Mouse (Mus musculus) common myeloid progenitor, adult 5-6 weeks (primary cell): ENCODE data around the gene Nceh1. TPM values are rescaled to one million over a fixed set of nuclear protein-coding genes. Genes with fewer than 3 reads are reported as not detected.
"Not testable (repeated sequence)": the region's sequence is repeated elsewhere in the genome, so short reads cannot be mapped to it uniquely, and the experiment has no call there.

Experiments used
- ATAC-seq: replicated peaks from 2 replicates; pipeline ENCODE4 v1.8.0; 2016; ENCODE audit warnings: low read depth, mild to moderate bottlenecking, moderate TSS enrichment, inconsistent platforms; ENCODE audit not compliant: poor library complexity, severe bottlenecking
- total RNA-seq: library from RNA; stranded (forward); fragments of 200-1000, 187-1606 nt; gene quantifications from 2 replicates; pipeline ENCODE4 v1.2.3, GENCODE M21; 2017

Nceh1 gene
- total RNA-seq, 1 experiment from 2014 or later: 20.2 TPM

DNA sequence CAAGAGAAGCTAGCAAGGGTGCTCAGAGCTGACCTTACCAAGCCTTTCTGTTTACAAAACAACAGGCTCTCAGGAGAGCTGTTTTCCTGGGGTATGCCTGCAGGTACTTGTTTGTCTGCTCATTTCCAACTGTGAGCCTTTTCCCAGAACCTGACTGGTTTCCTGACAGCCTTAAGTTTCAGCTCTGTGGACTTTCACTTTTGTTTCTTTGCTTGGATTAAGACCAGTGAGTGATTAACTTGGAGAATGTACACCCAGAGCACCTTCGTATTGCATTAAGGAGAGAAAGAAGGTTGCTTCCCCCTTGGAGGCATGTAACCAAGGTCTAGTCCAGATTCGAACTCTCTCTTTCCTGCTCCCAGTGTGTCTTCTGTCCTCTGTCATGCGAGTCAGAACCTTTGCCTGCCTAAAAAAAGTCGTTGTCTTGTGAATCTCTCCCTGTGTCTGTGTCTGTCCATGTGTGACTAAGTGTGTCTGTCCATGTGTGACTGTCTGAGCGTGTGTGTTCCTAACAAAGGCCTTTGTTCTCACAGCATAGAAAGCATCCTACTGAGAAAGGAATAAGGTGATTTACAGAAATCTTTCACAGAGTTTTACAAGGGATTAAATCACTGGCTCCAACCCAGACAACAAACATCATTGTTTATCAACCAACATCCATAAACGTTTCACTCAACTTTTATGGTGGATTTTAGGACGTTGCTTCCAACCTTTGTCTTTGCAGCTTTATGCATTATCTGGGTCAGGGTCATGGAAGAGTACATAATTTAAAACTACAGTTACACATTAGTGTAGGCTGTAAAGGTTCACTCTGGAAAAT lies 90.4 kb downstream of the Nceh1 start:
- ATAC-seq: no peak

DNA sequence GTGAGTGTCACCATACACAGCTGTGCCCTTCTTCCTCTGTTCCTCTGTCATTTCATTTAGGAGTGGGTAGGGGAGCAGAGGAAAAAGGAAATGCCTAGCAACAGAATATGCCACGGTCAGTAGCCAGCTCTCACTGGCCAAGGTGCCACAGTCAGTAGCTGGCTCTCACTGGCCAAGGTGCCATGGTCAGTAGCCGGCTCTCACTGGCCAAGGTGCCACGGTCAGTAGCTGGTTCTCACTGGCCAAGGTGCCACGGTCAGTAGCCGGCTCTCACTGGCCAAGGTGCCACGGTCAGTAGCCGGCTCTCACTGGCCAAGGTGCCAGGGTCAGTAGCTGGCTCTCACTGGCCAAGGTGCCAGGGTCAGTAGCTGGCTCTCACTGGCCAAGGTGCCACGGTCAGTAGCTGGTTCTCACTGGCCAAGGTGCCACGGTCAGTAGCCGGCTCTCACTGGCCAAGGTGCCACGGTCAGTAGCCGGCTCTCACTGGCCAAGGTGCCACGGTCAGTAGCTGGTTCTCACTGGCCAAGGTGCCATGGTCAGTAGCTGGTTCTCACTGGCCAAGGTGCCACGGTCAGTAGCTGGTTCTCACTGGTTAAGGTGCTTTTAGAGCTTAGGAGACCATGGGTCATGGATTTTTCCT lies 96.6 kb downstream of the Nceh1 start:
- not testable (repeated sequence) for ATAC-seq

DNA sequence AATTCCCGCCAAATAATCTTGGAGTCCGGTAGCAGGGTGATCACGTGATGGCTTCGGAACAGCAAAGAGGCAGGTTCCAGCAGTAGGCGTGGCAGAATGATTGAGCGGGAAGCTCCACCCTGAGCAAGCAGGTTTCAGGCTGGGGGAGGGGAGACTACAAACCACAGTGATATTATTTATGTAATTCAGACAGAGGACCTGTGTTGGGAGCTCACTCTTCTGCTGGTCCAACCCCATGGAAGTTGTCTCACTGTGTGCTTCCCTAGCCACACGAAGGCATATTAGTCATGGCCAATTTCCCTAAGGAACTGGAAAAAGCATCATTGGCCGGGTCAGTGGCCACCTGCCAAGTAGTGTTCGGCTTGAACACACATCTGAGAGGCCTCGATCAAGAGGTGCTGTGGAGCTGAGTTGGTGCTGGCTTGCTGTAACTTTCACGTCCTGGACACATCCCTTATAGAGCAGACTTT lies 97.5 kb downstream of the Nceh1 start:
- peak; percentile 54 for ATAC-seq

DNA sequence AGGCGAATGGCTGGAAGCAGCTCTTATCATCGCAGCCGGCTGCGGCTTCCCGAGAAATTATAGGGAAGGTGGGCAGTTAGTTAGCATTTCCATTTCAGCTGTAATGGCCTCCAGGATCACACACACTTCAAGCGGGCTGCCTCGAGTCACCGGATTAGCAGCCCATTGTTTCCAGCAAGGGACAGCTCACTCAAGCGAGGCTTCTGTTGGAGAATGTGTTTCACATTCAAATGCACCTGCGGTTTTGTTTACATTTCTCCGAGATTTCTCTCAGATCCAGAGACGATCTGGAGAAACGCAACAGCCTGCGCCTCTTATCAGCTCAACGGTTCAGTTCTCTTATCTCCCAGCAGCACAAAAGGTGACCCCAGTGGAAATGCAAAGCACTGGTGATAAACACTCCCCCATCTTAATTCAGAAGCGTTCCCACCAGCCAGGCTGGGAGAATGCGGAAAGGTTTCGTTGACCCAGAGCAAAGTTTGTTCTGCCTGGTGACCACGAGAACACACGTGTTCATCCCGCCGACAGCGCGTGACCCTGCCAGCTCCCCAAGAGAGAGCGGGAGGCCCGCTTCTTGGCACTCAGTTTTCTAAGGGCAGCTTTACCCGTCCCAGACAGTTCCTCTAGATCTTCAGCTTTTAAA lies 100.4 kb downstream of the Nceh1 start:
- ATAC-seq: peak; percentile 36; the same call in 1 of the 2 replicates

DNA sequence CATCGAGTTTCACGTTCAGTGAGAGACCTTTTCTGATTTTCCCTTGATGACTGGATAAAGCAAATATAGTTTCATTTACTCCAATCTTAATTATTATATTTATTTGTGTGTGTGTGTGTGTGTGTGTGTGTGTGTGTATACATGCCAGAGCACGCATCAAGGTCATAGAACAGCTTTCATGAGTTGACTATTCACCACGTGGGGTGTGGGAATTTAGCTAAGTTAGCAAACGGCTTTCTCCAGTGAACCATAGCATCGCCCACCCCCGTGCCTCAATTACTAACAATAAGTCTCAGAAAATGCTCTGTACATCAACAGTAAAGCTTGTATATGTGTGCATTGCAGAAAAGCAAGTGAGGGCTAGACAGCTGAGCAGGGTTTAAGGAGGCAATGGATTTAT lies 101.0 kb downstream of the Nceh1 start:
- ATAC-seq: no peak

DNA sequence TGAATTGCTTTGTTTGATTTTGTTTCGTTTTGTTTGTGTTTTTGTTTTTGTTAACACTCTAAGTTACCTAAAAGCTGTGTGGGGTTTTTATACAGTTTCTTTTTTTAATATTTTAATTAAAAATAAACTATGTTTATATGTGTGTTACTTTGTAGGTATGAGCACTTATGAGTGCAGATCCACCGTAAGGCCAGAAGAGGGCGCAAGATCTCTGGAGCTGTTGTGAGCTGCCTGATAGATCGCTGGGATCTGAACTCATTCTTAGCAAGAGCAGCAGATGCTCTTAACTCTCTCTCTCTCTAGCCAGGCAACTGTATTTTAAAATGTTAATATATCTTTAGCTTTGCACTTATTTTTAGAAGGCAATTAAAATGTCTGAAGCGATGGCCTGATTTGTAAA lies 101.5 kb downstream of the Nceh1 start:
- ATAC-seq: no peak

DNA sequence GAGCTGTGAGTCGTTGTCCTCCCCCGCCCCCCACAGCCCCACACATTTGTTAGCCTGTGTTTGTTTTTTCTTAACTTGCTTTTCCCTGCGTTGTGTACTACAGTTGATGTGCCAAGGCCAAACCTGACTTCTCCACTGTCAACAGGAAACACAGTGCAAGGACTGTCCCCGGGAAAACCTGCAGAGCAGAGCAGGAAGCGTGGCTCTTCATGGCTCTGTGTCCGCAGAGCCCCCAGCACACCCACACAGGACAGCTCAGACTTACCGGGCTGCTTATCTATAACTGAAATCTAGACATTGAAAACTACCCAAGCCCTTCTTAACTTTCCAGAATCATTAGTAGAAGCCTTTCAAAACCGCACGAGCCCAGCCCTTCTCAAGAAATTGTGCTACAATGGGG lies 102.3 kb downstream of the Nceh1 start:
- peak; percentile 34; the same call in 1 of the 2 replicates for ATAC-seq

DNA sequence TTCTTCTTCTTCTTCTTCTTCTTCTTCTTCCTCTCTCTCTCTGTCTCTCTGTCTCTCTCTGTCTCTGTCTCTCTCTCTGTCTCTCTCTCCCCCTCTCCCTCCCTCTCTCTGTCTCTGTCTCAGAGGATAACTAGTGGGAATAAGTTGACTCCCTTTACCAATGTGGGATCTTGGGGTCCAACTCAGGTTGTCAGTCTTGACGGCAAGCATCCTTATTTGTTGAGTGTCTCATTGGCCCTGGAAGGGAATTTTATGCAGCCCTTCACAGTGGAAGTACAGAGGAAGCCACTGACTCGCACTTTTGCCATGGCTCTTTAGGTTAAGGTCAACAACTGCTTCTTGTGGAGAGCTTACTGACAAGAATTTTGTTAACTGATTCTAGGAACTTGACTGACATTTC lies 105.5 kb downstream of the Nceh1 start:
- ATAC-seq: no peak

DNA sequence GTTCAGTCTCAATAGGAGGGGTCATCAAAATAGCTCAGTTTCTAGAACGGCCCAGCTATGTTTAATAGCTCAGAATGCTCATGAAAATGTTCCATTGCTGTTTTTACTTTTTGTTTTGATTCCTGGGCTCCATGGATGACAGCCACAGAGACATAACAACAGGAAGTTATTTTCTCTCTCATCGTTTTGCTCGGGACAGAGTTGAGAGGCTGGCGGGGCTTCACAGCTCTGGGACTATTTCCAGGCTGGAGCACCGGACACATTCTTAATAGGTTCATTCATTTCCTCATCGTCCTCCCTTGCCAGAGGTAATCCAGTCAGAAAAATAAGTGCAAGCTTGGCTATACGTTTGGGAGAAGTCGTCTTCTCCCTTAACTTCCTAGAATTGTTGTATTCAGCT lies 106.1 kb downstream of the Nceh1 start:
- ATAC-seq: no peak

DNA sequence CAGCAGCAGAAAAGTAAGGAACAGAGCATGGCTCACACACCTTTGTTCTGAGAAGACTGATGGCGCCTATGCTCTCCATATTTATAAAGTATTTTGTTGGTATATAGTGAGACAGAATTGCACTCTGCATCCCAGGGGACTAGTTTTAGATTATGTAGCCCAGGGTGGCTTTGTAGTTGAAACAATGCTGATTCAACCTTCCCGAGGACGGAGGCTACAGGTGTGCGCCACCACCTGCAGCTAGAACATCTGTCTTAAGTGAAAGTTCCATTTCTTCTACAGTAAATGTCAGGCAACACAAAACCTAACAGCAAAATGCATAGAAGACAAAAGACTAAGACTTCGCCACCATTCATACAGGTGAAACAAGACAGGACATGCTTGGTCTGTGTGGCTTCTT lies 107.5 kb downstream of the Nceh1 start:
- ATAC-seq: no peak

DNA sequence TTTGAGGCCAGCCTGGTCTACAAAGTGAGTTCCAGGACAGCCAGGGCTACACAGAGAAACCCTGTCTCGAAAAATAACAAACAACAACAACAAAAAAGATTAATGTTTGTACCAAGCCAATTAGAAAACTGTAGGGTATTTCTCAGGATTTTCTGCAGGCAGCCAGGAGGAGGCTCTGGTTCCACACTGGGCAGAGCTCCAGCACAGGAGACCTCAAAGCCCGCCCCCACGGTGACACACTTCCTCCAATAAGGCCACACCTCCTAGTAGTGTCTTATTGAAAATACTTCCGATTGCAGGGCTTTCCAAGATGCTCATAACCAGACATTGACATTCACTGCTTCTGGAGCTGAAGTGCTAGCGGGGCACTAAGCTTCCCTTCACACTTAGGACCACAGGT lies 108.2 kb downstream of the Nceh1 start:
- ATAC-seq: peak; percentile 94

DNA sequence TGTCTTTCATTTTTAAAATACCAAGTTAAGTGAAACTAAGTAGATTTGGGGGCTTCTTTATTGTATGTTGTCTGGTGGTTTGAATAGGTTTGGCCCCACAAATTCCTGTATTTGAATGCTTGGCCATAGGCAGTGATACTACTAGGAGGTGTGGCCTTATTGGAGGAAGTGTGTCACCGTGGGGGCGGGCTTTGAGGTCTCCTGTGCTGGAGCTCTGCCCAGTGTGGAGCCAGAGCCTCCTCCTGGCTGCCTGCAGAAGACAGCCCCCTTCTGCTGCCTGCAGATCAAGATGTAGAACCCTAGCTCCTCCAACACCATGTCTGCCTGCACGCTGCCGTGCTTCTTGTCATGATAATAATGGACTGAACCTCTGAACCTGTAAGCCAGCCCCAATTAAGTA lies 108.6 kb downstream of the Nceh1 start:
- peak; percentile 87 for ATAC-seq

DNA sequence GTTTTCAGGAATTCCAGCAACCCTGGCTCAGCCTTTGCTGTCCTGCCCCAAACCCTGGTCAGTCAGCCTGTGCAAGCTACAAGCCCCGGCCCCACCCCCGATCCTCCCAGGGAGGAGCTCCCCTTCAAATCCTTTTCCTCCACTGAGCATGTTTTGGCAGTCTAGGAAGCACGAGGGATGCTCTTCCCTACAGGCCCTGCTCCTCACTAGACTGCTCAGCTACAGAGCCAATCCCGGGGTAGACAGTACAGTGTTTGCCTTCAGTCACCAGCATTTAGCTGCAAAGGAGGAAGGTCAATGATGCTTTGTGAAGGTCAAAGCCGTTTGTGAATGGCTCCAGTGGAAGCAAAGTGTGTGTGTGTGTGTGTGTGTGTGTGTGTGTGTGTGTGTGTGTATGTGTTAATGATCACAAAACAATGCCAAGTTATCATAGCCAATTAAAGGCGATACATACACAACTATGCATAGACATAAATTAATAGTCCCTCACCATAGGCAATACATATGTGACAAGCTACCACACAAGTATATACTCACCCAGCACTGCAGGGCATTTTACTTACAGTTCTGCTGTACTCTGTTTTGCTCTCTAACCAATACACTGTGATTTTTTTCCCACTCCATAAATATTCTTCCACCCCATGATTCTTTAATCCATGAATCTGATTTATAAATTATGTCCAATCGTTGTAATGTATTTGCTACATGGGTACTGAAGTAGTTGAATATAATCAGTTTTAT lies 111.0 kb downstream of the Nceh1 start:
- no peak for ATAC-seq

DNA sequence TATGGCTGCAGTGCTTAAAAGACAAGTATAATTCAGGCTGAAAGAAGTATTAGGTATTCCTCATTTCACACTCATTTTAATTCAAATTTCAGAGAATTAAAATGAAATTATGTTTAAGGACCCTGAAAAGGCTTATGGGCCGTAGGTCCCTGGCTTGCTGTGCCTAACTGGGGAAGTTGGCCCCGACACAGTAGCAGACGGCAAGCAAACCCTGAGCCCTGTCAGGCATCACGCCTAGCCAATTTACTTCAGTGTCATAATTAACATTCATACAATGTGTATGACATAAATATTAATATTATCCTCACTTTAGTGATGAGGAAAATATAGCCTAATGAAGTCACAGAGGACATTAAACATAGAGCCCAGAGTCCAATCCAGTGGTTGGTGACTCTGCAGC lies 117.7 kb downstream of the Nceh1 start:
- ATAC-seq: no peak

DNA sequence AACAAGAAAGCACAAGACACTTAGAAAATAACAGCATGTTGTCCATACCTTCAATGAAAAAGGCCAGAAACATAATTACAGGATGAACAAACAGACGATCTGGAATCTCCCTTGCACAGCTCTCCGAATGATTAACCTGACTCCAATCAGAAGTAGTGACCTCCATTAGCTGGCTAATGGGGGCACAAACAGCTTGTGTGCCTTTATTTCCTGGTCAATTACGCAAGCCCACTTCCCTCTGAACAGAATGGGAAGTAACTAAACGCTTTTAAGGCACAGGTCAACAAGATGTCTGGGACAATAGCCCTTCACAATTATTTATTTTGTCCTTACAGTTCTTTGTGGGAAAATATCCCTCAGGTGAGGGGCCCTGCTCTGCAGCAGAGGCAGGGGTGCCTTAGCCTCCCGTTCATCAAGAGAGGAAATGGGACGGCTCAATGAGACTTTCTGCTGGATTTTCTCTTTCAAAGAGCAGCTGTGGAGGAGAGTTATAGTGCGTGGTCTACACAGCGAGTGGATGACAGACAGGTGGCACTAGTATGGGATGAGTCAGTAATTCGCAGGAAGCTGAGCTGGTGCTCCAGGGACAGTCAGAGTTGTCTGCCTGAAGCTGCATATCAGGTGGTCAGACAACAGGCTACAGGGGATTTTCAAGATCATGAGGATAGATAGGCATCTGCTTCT lies 119.7 kb downstream of the Nceh1 start:
- peak; percentile 52 for ATAC-seq

DNA sequence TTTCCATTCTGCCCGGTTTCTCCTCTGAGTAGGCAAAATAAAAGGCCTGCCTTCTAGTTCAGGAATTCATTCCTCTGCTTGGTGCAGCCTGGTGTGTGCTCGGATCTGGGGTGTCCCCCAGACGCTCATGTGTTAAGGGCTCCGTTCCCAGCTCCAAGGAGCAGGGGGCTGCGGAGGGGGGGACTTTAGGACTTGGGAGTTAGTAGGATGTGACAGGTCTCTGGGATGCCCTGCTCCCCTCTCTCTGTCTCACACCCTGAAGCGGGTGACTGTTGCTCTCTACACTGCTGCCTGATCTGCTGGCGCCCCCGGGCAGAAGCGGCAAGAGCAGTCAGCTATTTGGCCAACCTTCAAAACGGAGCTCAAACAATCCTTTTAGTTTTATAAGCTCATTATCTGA lies 124.0 kb downstream of the Nceh1 start:
- no peak for ATAC-seq

DNA sequence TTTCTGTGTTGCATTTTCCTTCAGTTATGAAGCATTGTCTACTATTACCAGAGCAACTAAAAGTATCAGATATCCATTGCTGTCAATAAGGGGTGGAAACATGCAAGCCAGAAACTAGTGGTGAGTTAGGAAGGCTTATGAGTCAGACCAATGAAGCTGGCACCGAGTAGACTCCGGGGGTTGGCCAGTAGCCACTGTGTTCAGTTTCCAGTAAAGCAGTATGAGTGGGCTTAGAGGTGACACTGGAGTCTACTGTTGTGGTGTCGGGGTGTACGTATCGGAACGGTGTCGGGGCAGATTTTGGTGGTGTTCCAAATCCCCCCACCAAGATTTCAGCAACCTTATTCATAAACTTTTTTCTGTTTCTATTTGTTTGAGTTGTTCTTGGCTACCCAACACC lies 128.2 kb downstream of the Nceh1 start:
- ATAC-seq: no peak

DNA sequence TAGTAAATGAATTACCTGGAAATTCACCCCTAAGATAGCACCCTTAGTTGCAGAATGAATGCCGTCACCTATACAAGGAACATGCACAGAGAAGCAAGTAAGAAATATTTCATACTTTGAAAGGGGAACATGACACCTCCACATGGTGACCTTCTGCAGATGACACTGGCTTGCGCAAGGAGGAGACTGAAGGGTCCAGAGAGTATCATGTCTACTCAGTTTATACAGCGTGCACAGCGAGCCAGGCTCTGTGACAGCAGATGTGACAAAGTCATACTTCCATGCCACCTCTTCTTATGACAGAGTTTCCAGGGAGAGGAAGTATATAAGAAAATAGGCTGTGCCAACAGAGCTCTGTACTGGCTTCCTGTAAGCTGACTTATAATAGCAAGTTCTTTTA lies 128.7 kb downstream of the Nceh1 start:
- ATAC-seq: 0 out of 2 replicates have a peak, but pooled peaks have one; percentile 12

DNA sequence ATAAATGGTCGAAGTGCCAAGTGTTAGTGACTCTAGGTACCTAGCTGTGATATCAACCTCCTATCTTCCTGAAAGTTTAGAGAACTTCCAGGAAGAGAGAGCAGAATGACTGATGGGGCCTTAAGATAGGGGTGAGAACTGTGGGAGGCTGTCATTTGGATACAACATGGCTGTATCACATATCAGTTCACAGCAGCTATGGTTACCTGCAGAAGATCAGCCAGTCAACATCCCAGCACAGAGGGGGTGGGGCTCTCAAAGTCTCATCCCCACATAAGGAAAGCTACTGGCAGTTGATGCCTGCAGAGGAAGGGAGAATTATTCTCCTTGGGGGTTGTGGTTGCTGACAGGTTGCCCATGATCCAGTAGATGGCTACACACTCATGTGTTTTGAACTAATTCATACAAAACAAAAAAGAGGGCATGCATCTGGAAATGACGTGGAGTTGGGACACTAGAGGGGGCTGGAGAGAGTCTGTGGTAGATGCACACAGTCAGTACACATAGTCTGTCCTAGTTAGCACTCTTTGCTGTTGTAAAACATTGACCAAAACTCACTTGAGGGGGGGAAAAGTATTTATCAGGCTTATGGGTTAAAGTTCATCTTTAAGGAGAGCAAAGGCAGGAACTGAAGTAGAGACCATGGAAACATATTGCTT lies 131.9 kb downstream of the Nceh1 start:
- ATAC-seq: peak; percentile 15
